Mouse (Mus musculus) E14TG2a.4 (cell line): ENCODE data around the gene Snhg11.

Source experiments
- H3K27me3 ChIP-seq: 2 replicates; pipeline ENCODE4 v1.6.1; 2014; ENCODE audit warnings: low read length, control low read depth; ENCODE audit not compliant: insufficient read depth
- H3K36me3 ChIP-seq: 2 replicates; pipeline ENCODE4 v1.6.1; 2014; ENCODE audit warnings: low read length, control low read depth; ENCODE audit not compliant: insufficient read depth
- H3K4me1 ChIP-seq: replicated peaks from 2 replicates; pipeline ENCODE4 v1.6.1; 2014; ENCODE audit warnings: low read depth, low read length, control low read depth
- H3K4me3 ChIP-seq: replicated peaks from 2 replicates; pipeline ENCODE4 v1.5.1; 2014; ENCODE audit warnings: mild to moderate bottlenecking, low read length
- H3K9me3 ChIP-seq: 2 replicates; pipeline ENCODE4 v1.6.1; 2014; ENCODE audit warnings: low read length, control low read depth
- CTCF ChIP-seq: conservative IDR thresholded peaks from 2 replicates; pipeline ENCODE4 v1.5.1; 2014; ENCODE audit warnings: low read length
- NANOG ChIP-seq: IDR thresholded peaks from 2 replicates; pipeline ENCODE4 v1.6.1; 2014; ENCODE audit warnings: borderline replicate concordance, low read length, mixed read lengths
- POU5F1 ChIP-seq: IDR thresholded peaks from 2 replicates; pipeline ENCODE4 v1.6.1; 2014; ENCODE audit warnings: low read length, borderline replicate concordance

Gene Snhg11

GRCm38 (mm10) chr2:158408997-158409594 lies 33.7 kb downstream of the Snhg11 start:
- H3K4me3 ChIP-seq = peak overlapping the region; percentile 96
- TF ChIP-seq NANOG (no peak), CTCF (no peak; the same call in 1 of the 2 replicates), POU5F1 (no peak)

GRCm38 (mm10) chr2:158409595-158410021 lies 34.2 kb downstream of the Snhg11 start, which contains the start of gene Ralgapb:
TSS of gene Ralgapb (plus strand) at chr2:158409848.
- Histone ChIP-seq H3K4me1 (peaks cover 20% of the 10 kb centered on the region), H3K36me3 (no peaks in the 10 kb centered on the region), H3K9me3 (no peaks in the 10 kb centered on the region), H3K27me3 (no peaks in the 10 kb centered on the region), H3K4me3 (peak within 1 kb of the TSS; percentile 96)
- TF ChIP-seq POU5F1 (no peak), CTCF (0 out of 2 replicates have a peak, but pooled peaks have one; percentile 15)

More at GRCm38 (mm10) chr2:158408997-158409594, 33.7 kb downstream of the Snhg11 start:
- Histone ChIP-seq H3K9me3 (no peaks in the 10 kb centered on the region), H3K27me3 (no peaks in the 10 kb centered on the region), H3K36me3 (no peaks in the 10 kb centered on the region), H3K4me1 (peaks cover 20% of the 10 kb centered on the region)

- peak overlapping the region; percentile 96 for H3K4me3 ChIP-seq
- TF ChIP-seq NANOG = peak; percentile 11; the same call in 1 of the 2 replicates
- TF ChIP-seq POU5F1 = no peak
- H3K36me3 ChIP-seq = no peaks in the 10 kb centered on the region
- no peaks in the 10 kb centered on the region for H3K9me3 ChIP-seq
- H3K4me1 ChIP-seq = peaks cover 20% of the 10 kb centered on the region
- H3K27me3 ChIP-seq = no peaks in the 10 kb centered on the region
Observed at GRCm38 (mm10) chr2:158410022-158411014, 34.9 kb downstream of the Snhg11 start.

GRCm38 (mm10) chr2:158413240-158413639 lies 37.8 kb downstream of the Snhg11 start:
- no peak overlapping the region for H3K4me3 ChIP-seq
- TF ChIP-seq CTCF (no peak), POU5F1 (no peak), NANOG (no peak)
- H3K4me1 ChIP-seq = peaks cover 20% of the 10 kb centered on the region
- no peaks in the 10 kb centered on the region for H3K9me3 ChIP-seq
- no peaks in the 10 kb centered on the region for H3K27me3 ChIP-seq
- H3K36me3 ChIP-seq = no peaks in the 10 kb centered on the region

- Histone ChIP-seq H3K4me3 (no peak overlapping the region), H3K27me3 (no peaks in the 10 kb centered on the region), H3K36me3 (0 out of 2 replicates have a peak, but pooled peaks cover 3% of the 10 kb centered on the region), H3K9me3 (no peaks in the 10 kb centered on the region), H3K4me1 (peaks cover 6% of the 10 kb centered on the region)
- no peak for TF ChIP-seq POU5F1
- no peak for TF ChIP-seq NANOG
- no peak for TF ChIP-seq CTCF
Observed at GRCm38 (mm10) chr2:158415826-158416225, 40.4 kb downstream of the Snhg11 start.

- H3K4me3 ChIP-seq = no peak overlapping the region
- peaks cover 22% of the 10 kb centered on the region; the same call in 1 of the 2 replicates for H3K36me3 ChIP-seq
- H3K4me1 ChIP-seq = no peaks in the 10 kb centered on the region
- TF ChIP-seq CTCF (no peak), POU5F1 (no peak), NANOG (no peak)
- no peaks in the 10 kb centered on the region for H3K27me3 ChIP-seq
- no peaks in the 10 kb centered on the region for H3K9me3 ChIP-seq
Observed at GRCm38 (mm10) chr2:158418663-158419062, 43.2 kb downstream of the Snhg11 start.
